Mouse (Mus musculus): ENCODE results near the gene S100a16.

S100a16 gene

DNA sequence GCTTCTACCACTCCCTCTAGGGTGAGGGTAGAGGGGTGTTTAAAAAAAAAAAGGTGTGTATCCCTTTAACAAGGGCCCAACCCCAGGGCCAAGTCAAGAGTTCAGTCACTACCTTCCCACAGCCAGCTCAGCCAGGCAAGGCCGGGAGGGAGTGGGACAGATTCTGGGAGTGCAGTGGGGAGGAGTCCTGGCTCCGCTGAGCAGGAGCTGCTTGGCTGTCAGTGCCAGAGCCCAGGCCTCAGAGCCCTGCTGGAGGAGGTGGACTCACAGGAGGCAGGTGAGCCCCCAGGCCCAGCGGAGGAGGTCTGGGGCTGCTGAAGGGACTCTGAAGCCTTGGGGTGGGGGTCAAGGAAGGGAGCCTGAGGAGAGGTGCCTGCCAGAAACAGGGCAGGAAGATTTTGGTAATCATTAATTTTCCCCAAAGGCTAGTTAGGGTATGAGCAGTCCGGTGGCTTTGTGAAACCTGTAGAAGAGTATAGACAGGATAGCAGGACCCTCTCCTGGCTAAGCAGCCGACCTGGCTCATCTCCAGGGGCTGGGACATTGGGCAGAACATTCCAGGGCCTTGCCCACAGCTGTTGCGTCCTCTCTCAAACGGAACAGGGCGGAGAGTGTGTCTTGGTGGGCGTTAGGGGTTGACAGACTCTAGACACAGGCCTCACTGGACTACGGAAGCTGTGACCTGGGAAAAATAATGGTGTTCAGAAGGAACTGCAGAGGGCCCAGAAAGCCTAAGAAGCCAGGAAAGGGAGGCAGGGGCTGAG is at the start of gene S100a16:
Gene S100a16 (plus strand): TSS at position 114 of the 764 bp plus-strand sequence.
- in situ Hi-C loops (cut with MboI, MseI): no loop called here

- in situ Hi-C loops (cut with MboI, MseI): loop anchor here in 1 of 2 experiments (25.0 kb wide), 1 partner anchor 1801 kb away; the partner anchor contains the start of gene Khdc4
These were observed 48.5 kb upstream of the S100a16 start for GRCm38 (mm10) chr3:90488576-90488975.

GRCm38 (mm10) chr3:90490696-90491256 is 46.3 kb upstream of the S100a16 start, which contains the start of gene Snapin:
TSS of gene Snapin (minus strand) at chr3:90491033.
- in situ Hi-C loops (cut with MboI, MseI): loop anchor here (5.0 to 25.0 kb wide), 3 partner anchors 97 to 1803 kb away; partner anchors contain the start of gene Khdc4 (in 1 of the 2)

- in situ Hi-C loops (cut with MboI, MseI): loop anchor here (5.0 to 25.0 kb wide), 3 partner anchors 96 to 1804 kb away; partner anchors contain the start of gene Khdc4 (in 1 of the 2)
These were observed 45.7 kb upstream of the S100a16 start for GRCm38 (mm10) chr3:90491350-90491749.

GRCm38 (mm10) chr3:90493831-90494540 is 43.1 kb upstream of the S100a16 start:
- in situ Hi-C loops (cut with MboI, MseI): loop anchor here (5.0 to 25.0 kb wide), 3 partner anchors 93 to 1807 kb away; partner anchors contain the start of gene Khdc4 (in 1 of the 2)

DNA sequence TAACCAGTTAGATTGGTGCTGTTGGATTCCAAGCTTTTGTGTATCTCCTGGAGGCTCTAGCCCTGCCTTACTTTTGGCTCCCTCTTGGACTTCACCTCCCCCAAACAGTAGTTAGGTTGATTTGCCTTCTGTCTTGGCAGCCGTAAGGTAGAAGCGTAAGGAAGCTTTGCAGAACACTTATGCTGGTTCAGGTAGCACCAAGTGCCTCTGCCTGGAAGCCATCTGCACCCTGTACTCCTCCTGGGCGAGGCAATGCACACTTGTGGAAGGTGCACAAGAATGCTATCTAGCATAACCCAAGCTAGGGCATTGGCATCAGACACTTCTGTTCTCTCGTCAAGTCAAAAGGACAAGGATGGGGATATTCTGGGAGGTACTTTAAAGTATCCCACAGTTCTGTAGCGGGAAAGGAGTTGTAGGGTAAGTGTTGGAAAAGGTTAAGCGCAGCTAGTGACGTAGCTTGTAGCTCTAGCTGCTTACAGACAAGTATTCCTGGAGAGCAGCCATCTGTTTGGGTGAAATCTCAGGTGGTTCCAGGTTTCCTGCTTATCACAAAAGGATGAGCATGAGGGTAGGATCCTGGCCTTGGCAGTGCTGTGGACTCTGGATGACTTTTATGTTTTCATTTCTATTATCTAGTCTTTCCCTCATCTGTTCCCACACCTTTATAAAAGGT is 41.1 kb upstream of the S100a16 start:
- in situ Hi-C loops (cut with MboI, MseI): loop anchor here in 1 of 2 experiments (10.0 to 25.0 kb wide), 2 partner anchors 1591 to 1809 kb away; partner anchors contain the start of gene Khdc4

DNA sequence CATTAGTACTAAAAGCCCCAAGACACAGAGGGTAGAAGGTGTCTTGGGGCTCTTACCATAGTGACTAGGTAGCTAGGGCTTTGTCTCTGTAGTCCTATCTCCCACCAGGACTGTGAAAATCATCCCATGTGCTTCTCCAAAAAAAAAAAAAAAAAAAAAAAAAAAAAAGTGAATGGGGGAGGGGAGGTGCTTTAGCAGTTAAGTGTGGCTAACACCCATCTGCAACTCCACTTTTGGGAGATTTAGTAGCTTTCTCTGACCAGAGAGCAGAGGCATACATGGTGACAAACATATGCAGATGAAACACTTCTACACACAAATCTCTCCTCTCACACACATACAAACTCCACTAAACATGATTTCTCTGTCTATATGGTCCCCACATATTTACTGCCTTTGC is 39.5 kb upstream of the S100a16 start:
- in situ Hi-C loops (cut with MboI, MseI): loop anchor here in 1 of 2 experiments (10.0 to 25.0 kb wide), 2 partner anchors 1593 to 1810 kb away; partner anchors contain the start of gene Khdc4

DNA sequence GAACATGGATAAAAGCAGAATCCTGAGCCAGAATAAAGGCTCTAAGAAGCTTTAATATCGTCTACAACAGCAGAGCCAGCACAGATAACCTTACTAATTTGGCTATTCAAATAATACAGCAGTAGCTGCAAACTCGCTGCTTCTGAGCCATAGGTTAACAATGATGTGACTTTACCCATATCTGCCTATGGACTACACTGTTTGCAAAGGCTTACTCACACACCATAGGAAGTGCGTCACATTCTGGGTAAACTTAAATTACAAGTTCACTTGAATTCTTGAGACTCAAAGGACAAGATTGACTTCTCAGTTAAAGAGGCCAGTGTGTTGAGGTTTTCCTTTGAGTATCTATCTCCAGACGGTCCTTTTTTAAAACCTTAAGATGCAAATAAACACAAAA is 33.6 kb upstream of the S100a16 start:
- in situ Hi-C loops (cut with MboI, MseI): no loop called here

GRCm38 (mm10) chr3:90505216-90505615 is 31.8 kb upstream of the S100a16 start:
- in situ Hi-C loops (cut with MboI, MseI): no loop called here

- in situ Hi-C loops (cut with MboI, MseI): no loop called here
These were observed 30.7 kb upstream of the S100a16 start for GRCm38 (mm10) chr3:90506362-90506761.

- in situ Hi-C loops (cut with MboI, MseI): no loop called here
These were observed 28.6 kb upstream of the S100a16 start for GRCm38 (mm10) chr3:90508287-90508949.

GRCm38 (mm10) chr3:90508950-90509746 is 27.9 kb upstream of the S100a16 start, which contains the start of gene Chtop:
TSS of gene Chtop (minus strand) at chr3:90509498.
- in situ Hi-C loops (cut with MboI, MseI): no loop called here

DNA sequence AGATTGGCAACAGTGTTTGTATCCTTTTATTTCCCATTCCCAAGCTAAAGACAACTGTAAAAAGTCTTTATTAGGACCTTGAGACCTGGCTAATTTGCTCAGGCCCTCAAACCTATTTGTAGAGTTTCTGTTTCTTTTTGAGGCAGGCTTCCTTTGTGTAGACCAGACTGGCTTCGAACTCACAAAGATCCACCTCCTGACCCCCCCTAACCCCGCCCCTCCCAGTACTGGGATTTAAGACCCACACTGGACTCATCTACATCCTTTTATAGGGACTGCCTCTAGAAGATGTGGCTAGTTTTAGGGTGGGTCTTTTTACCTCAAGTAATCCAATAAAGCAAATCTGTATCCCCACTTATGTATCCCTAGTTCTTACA is 27.3 kb upstream of the S100a16 start:
- in situ Hi-C loops (cut with MboI, MseI): no loop called here

GRCm38 (mm10) chr3:90512276-90512675 is 24.8 kb upstream of the S100a16 start:
- in situ Hi-C loops (cut with MboI, MseI): no loop called here

DNA sequence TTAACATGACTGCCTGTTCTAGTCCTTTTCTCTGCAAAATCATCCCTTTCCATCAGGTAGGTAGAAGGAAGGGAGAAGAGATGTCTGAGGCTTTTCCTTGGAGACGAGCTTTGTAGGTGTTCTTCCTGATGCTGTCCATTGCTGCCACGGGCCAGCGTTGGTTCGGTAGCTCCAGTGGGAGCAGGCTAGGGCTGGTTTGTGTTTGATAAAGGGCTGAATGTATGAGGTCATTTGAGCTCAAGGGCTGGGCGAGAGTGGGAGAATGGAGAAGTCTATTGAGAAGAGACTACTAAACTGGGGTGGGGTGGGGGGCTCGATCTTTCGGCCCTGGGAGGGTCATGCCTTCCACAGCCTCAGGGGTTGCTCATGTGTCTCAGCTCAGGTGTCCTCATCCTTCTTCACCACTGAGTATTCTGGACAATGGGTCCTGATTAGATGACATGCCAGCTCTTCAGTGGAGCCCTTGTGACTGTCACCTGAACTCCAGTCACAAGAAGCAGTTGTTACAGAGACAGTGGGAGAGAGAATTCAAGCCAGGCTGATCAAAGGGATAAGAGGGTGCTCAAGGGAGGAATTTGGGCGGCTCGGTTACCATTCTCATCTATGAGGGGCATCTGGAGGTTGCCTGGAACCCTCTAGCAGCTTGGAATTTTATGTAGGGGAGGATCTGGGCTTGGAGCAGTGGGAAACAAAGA is 24.0 kb upstream of the S100a16 start:
- in situ Hi-C loops (cut with MboI, MseI): no loop called here

- in situ Hi-C loops (cut with MboI, MseI): no loop called here
These were observed 23.1 kb upstream of the S100a16 start, which contains the start of the genes S100a1 and S100a13 for GRCm38 (mm10) chr3:90513796-90514590. TSS of gene S100a1 (minus strand) at chr3:90514392. TSS of gene S100a13 (plus strand) at chr3:90514435.

- in situ Hi-C loops (cut with MboI, MseI): loop anchor here (5.0 kb wide), 1 partner anchor 98 kb away; the partner anchor contains the start of gene S100a6 (in 2 of the 2)
These were observed 22.4 kb upstream of the S100a16 start for GRCm38 (mm10) chr3:90514691-90515090.

- in situ Hi-C loops (cut with MboI, MseI): loop anchor here (5.0 kb wide), 1 partner anchor 97 kb away; the partner anchor contains the start of gene S100a6 (in 2 of the 2)
These were observed 21.8 kb upstream of the S100a16 start for GRCm38 (mm10) chr3:90515242-90515641.

Data from T-helper 17 cell (primary cell).